Mouse (Mus musculus) intestine, embryonic 15.5 days (tissue): ENCODE results near the gene Foxi3. TPM values are rescaled to one million over a fixed set of nuclear protein-coding genes. Genes with fewer than 3 reads are reported as not detected.

Experiments used
- ATAC-seq: fragments of 200-750 bp; cut with Nextera tagmentation; 2 replicates; pipeline ENCODE4 v1.8.0; 2017; ENCODE audit warnings: moderate TSS enrichment, moderate library complexity
- H3K27ac ChIP-seq: fragments of 300-500 bp; sonication (generic); 2 replicates; pipeline ENCODE4 v1.5.1; 2015; ENCODE audit warnings: mild to moderate bottlenecking, inconsistent platforms
- H3K27me3 ChIP-seq: fragments of 300-500 bp; sonication (generic); replicated peaks from 2 replicates; pipeline ENCODE4 v1.6.1; 2015; ENCODE audit warnings: inconsistent platforms
- H3K36me3 ChIP-seq: fragments of 300-500 bp; sonication (generic); 2 replicates; pipeline ENCODE4 v1.6.1; 2015; ENCODE audit warnings: inconsistent platforms
- H3K4me1 ChIP-seq: fragments of 300-500 bp; sonication (generic); replicated peaks from 2 replicates; pipeline ENCODE4 v1.6.1; 2015; ENCODE audit warnings: inconsistent platforms
- H3K4me2 ChIP-seq: fragments of 300-500 bp; sonication (generic); replicated peaks from 2 replicates; pipeline ENCODE4 v1.6.1; 2015; ENCODE audit warnings: mild to moderate bottlenecking, inconsistent platforms
- H3K4me3 ChIP-seq: fragments of 300-500 bp; sonication (generic); replicated peaks from 2 replicates; pipeline ENCODE4 v1.5.1; 2015; ENCODE audit warnings: inconsistent platforms
- H3K9ac ChIP-seq: fragments of 300-500 bp; sonication (generic); 2 replicates; pipeline ENCODE4 v1.6.1; 2015; ENCODE audit warnings: inconsistent platforms
- H3K9me3 ChIP-seq: fragments of 300-500 bp; sonication (generic); 2 replicates; pipeline ENCODE4 v1.6.1; 2016; ENCODE audit warnings: inconsistent platforms
- WGBS: fragments of 180-500 bp; shearing (Covaris S2); methylation state at CpG from one replicate; pipeline ENCODE4 v1.1.7; 2015; 5-methylcytosine and 5-hydroxymethylcytosine counted together
- polyA plus RNA-seq: library from polyadenylated mRNA; unstranded; fragments of >200 nt; fragmentation: Nextera tagmentation; extraction: Ambion mirVana; gene quantifications from 2 replicates; pipeline ENCODE4 v1.2.1, GENCODE M21; 2015

Gene Foxi3
- polyA plus RNA-seq, 1 experiment from 2014 or later: not detected

DNA sequence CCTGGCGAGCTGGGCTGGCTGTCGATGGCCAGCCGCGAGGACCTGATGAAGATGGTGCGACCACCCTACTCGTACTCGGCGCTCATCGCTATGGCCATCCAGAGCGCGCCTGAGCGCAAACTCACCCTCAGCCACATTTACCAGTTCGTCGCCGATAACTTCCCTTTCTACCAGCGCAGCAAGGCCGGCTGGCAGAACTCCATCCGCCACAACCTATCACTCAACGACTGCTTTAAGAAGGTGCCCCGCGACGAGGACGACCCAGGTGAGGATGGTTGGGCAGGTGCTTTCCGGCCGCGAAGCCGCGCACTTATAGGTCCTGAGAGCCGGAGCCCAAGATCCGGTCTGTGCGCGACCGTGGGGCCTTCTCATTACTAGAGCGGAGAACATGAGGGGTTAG lies 605 bp downstream of the Foxi3 start:
- Histone ChIP-seq H3K27ac (no peak overlapping the region), H3K27me3 (peaks cover 58% of the 10 kb centered on the region), H3K9me3 (no peaks in the 10 kb centered on the region), H3K4me3 (peak overlapping the region; percentile 44), H3K4me1 (peaks cover 13% of the 10 kb centered on the region), H3K9ac (peak overlapping the region; percentile 32; the same call in 1 of the 2 replicates), H3K4me2 (peak overlapping the region; percentile 77), H3K36me3 (no peaks in the 10 kb centered on the region)
- WGBS: under 1% methylated on average over 34 of the region's 34 CpGs
- peak; percentile 24; the same call in 1 of the 2 replicates for ATAC-seq

DNA sequence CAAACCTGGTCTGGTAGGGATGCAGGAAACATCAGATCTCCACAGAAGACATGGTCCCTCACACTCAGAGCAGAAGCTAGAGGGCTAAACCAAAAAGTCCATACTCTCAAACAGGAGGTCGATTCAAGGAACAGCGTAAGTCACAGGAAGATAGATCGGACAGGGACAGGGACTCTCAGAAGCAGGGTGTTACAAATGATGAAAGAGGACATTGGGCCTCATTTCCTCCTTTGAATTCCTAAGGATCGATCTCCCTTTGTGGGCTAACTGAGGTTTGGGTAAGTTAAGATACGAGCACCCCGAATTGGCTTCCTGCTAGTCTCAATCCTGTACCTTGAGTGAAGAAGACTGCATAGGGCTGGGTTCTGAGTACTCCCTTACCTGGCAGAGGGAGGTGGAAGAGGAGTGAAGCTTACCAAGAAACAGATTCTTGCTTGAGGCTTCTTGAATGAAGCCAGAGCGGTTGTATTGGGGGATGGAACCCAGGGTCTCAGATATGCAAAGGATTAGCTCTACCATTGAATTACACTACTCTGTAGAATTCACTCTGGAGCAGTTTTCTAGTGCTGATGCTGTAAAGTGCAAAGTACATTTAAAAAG lies 1.1 kb downstream of the Foxi3 start:
- Histone ChIP-seq H3K4me1 (peaks cover 13% of the 10 kb centered on the region), H3K9ac (no peak overlapping the region), H3K27ac (no peak overlapping the region), H3K9me3 (no peaks in the 10 kb centered on the region), H3K4me3 (peak overlapping the region; percentile 44; the same call in 1 of the 2 replicates), H3K27me3 (peaks cover 58% of the 10 kb centered on the region), H3K4me2 (peak overlapping the region; percentile 77; the same call in 1 of the 2 replicates), H3K36me3 (no peaks in the 10 kb centered on the region)
- ATAC-seq: no peak
- WGBS: 15% methylated on average over 7 of the region's 7 CpGs

DNA sequence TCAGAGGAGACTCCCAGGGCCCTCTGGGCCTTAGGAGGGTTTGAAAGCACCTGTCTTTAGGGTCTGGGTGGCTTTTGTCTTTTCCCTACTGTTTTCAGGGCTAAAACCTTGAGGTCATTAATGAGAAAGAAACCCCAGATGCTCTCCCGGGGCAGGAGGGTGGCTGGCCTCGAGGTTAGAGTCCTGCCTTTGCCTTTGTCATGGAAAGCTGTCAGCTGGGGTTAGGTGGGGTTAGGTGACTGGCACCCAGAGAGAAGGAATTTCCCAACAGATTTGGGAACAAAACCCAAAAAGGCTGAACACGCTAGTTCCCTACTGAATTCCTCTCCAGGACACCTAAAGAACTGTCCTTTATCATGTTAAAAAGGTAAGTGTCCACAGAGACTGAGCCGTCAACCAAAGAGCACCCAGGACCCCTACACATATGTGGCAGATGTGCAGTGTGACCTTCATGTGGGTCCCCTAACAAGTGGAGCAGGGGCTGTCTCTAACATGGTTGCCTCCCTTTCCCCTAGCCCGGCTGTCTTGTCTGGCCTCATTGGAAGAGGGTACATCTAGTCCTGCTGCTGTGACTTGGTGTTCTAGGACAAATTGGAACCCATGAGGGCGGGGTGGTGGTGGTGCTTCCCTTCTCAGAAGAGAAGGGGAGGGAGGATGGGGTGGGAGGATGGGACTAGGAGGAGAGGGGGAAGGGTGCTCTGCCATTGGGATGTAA lies 7.9 kb downstream of the Foxi3 start:
- no peak for ATAC-seq
- WGBS: 41% methylated on average over 6 of the region's 6 CpGs
- no peaks in the 10 kb centered on the region for H3K36me3 ChIP-seq
- peaks cover 23% of the 10 kb centered on the region; the same call in 1 of the 2 replicates for H3K27me3 ChIP-seq
- no peak overlapping the region for H3K4me3 ChIP-seq
- H3K4me1 ChIP-seq: peaks cover 7% of the 10 kb centered on the region; the same call in 1 of the 2 replicates
- H3K9me3 ChIP-seq: no peaks in the 10 kb centered on the region
- no peak overlapping the region for H3K4me2 ChIP-seq
- no peak overlapping the region for H3K9ac ChIP-seq
- no peak overlapping the region for H3K27ac ChIP-seq

DNA sequence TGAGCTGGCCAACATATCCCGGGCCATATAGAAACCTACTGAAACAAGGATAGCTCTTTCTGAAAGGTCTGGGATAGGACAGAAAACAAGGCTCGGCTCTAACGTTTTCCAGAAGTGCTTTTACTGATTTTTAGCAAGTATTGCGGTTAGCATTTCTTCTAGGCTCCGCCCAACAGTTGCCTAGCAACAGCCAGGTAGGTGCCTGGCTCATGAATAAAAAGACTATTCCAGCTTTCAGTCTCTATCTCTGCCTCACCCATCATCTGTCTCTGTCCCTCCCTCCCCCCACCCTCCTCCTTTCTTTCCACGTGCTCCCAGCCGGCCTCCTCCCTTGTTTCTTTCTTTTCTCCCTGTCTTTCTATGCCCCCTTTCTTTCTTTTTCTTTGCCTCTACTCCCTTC lies 9.4 kb downstream of the Foxi3 start:
- H3K27ac ChIP-seq: no peak overlapping the region
- H3K9me3 ChIP-seq: no peaks in the 10 kb centered on the region
- H3K9ac ChIP-seq: no peak overlapping the region
- H3K27me3 ChIP-seq: peaks cover 14% of the 10 kb centered on the region; the same call in 1 of the 2 replicates
- ATAC-seq: no peak
- H3K4me1 ChIP-seq: peaks cover 7% of the 10 kb centered on the region; the same call in 1 of the 2 replicates
- no peaks in the 10 kb centered on the region for H3K36me3 ChIP-seq
- H3K4me2 ChIP-seq: no peak overlapping the region
- H3K4me3 ChIP-seq: no peak overlapping the region
- 22% methylated on average over 7 of the region's 7 CpGs for WGBS

DNA sequence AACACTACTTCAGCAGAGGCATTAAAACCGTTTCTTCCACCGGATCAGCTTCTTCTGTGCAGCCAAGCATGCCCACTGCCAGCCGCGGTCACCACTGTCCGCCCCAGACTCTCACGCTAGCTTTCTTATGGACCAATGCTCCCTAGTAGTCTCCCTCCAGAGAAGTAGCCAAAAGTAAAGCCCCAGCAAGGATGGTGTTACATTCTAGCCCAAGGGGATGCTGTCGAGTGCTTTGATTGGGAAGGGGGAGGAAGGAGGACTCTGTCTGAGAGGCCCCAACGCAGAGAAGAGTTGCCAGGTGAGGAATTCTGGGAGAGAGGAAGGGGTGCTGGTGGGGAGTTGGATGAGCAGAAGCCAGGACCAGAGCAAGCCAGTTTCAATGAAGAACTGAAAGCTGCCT lies 11.1 kb downstream of the Foxi3 start:
- peak; percentile 44; the same call in 1 of the 2 replicates for ATAC-seq
- WGBS: 5% methylated on average over 8 of the region's 8 CpGs
- Histone ChIP-seq H3K36me3 (no peaks in the 10 kb centered on the region), H3K27me3 (0 out of 2 replicates have a peak, but pooled peaks cover 11% of the 10 kb centered on the region), H3K4me2 (peak overlapping the region; percentile 40), H3K27ac (no peak overlapping the region), H3K4me3 (no peak overlapping the region), H3K9ac (no peak overlapping the region), H3K9me3 (no peaks in the 10 kb centered on the region), H3K4me1 (peaks cover 7% of the 10 kb centered on the region; the same call in 1 of the 2 replicates)

DNA sequence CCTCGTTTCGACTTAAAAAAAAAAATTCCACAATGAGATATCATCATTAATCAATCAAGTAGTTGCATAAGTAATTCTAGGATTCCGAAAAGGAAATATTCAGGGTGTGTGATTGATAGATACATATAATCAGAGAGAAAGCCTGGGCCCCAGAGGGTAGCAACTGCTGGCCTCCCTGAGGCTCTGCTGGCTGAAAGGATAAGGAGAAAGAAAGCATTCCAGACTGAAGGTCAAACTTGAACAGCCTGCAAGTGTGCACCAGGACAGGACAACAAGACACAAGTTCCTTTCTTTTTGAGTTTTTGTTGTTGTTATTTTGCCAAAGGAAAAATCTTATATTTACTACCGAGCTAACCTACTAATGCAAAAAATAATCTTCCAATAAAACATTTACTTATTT lies 12.0 kb downstream of the Foxi3 start:
- 51% methylated on average over 4 of the region's 4 CpGs for WGBS

DNA sequence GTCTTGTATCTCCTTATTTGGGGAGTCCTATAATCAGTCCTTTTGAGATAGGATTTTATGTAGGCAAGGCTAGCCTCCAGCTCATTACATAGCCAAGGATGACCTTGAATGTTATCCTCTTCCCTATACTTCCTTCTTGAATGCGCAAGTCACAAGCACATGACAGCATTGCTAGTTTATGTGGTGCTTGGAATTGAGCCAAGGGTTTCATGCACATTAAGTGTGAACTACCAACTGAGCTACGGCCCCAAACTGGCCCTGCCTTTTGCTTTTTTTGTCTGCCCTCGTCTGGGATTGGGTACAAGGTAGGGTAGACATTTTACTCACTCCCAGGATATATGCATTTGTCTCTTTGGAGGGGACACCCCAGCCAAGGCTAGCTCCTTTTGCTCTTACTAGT lies 16.7 kb downstream of the Foxi3 start:
- WGBS: 54% methylated on average over 3 of the region's 3 CpGs

More for the DNA sequence above, 12.0 kb downstream of the Foxi3 start:
- no peaks in the 10 kb centered on the region for H3K36me3 ChIP-seq
- no peak overlapping the region for H3K4me2 ChIP-seq
- no peaks in the 10 kb centered on the region for H3K9me3 ChIP-seq
- H3K27ac ChIP-seq: no peak overlapping the region
- no peak overlapping the region for H3K9ac ChIP-seq
- peak; percentile 75; the same call in 1 of the 2 replicates for ATAC-seq
- peaks cover 7% of the 10 kb centered on the region; the same call in 1 of the 2 replicates for H3K4me1 ChIP-seq
- H3K27me3 ChIP-seq: 0 out of 2 replicates have a peak, but pooled peaks cover 8% of the 10 kb centered on the region
- H3K4me3 ChIP-seq: no peak overlapping the region

DNA sequence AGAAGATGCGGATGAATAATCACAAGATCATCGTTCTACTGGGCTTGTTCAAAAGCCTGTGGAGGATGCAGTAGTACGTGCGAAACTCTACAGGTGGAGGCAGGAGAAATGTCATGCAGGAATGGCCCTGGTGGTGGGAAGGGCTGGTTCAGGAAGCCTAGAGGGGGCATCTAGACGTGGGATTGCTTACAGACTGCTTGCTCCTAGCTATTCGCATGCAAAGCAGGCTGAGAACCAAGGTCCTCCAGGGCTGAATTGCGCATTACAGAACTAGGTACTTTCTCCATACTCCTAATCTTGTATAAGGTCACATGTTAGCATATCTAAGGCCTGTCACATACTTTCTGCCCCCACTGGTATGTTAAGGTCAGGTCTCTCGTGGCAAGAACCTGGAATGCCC lies 24.7 kb downstream of the Foxi3 start:
- Histone ChIP-seq H3K4me2 (no peak overlapping the region), H3K36me3 (no peaks in the 10 kb centered on the region), H3K4me1 (no peaks in the 10 kb centered on the region), H3K27ac (no peak overlapping the region), H3K9me3 (no peaks in the 10 kb centered on the region), H3K9ac (no peak overlapping the region), H3K4me3 (no peak overlapping the region), H3K27me3 (no peaks in the 10 kb centered on the region)
- WGBS: 78% methylated on average over 8 of the region's 8 CpGs
- no peak for ATAC-seq

More for the DNA sequence above, 16.7 kb downstream of the Foxi3 start:
- Histone ChIP-seq H3K9ac (no peak overlapping the region), H3K36me3 (no peaks in the 10 kb centered on the region), H3K4me2 (no peak overlapping the region), H3K4me1 (0 out of 2 replicates have a peak, but pooled peaks cover under 1% of the 10 kb centered on the region), H3K4me3 (no peak overlapping the region), H3K27ac (no peak overlapping the region), H3K27me3 (no peaks in the 10 kb centered on the region), H3K9me3 (no peaks in the 10 kb centered on the region)
- ATAC-seq: no peak

DNA sequence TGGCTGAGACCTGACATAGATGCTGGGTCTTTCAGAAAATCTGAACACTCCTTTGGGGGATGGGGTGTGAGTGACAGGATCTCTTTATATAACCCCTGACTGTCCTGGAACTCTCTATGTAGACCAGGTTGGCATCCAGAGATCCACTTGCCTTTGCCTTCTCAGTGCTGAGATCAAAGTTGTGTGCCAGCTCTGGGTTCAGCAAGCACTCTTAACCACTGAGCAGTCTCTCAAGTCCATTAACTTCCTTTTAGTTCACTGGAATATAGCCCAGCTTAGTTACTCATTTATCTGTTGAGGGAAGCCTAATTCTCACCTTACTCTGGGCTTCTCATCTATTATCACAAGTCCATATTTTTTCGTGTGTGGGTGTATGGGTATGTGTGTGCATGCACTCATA lies 26.1 kb downstream of the Foxi3 start:
- ATAC-seq: no peak
- Histone ChIP-seq H3K36me3 (no peaks in the 10 kb centered on the region), H3K4me2 (no peak overlapping the region), H3K9ac (no peak overlapping the region), H3K9me3 (no peaks in the 10 kb centered on the region), H3K27ac (no peak overlapping the region), H3K4me1 (no peaks in the 10 kb centered on the region), H3K27me3 (no peaks in the 10 kb centered on the region), H3K4me3 (no peak overlapping the region)
- 71% methylated on average over 1 of the region's 1 CpGs for WGBS

DNA sequence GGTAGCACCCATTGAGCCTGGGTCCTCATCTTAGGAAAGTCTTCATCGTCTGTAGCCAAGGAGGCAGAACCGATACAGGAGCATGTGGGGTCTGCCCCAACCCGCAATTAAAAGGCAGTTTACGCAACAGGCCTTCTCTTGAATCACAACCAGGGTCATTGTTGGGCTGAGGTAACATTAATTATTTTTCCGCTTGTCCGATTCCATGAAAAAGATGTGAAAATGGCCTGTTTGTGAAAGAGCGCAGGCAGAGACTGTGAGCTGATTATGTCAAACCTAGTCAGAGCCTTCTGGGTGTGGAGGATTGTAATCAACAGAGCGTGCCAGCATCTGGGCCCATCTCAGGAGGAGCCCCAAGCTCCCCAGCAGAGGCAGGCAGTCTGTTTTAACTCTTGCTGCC lies 30.4 kb downstream of the Foxi3 start:
- no peak overlapping the region for H3K4me2 ChIP-seq
- H3K36me3 ChIP-seq: no peaks in the 10 kb centered on the region
- H3K9me3 ChIP-seq: no peaks in the 10 kb centered on the region
- ATAC-seq: no peak
- WGBS: 78% methylated on average over 8 of the region's 8 CpGs
- H3K4me3 ChIP-seq: no peak overlapping the region
- no peaks in the 10 kb centered on the region for H3K4me1 ChIP-seq
- no peak overlapping the region for H3K9ac ChIP-seq
- H3K27ac ChIP-seq: no peak overlapping the region
- H3K27me3 ChIP-seq: no peaks in the 10 kb centered on the region

DNA sequence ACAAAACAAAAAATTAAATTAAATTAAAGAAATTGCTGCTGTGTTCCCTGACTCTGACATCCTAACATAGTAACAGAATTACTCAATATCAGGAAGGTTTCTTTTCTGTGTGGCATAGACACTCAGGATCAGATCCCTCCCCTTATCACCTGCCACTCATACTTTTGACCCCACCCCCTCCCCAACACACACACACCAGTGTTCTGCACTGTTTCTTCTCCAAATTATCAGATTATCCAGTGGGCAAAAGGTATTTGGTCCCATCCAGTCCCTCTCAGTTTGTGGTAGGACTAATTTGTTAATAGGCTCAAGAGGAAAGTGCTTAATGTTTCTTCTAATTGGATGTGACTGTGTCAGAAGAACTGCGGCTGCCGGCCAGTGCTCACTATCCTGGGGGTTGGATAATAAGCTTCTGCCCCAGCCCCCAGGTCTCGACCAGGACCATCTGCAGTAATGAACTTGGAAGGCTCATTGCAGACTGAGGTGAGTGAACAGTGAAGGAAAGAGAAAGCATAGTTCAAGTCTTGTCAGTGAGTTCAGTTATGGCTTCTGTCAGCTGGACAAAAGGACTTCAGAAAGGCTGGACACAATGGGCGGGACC lies 39.9 kb downstream of the Foxi3 start:
- H3K9ac ChIP-seq: no peak overlapping the region
- H3K36me3 ChIP-seq: no peaks in the 10 kb centered on the region
- 85% methylated on average over 4 of the region's 4 CpGs for WGBS
- ATAC-seq: no peak
- H3K27ac ChIP-seq: no peak overlapping the region
- no peaks in the 10 kb centered on the region for H3K27me3 ChIP-seq
- no peaks in the 10 kb centered on the region for H3K4me1 ChIP-seq
- H3K4me2 ChIP-seq: no peak overlapping the region
- no peaks in the 10 kb centered on the region for H3K9me3 ChIP-seq
- no peak overlapping the region for H3K4me3 ChIP-seq

DNA sequence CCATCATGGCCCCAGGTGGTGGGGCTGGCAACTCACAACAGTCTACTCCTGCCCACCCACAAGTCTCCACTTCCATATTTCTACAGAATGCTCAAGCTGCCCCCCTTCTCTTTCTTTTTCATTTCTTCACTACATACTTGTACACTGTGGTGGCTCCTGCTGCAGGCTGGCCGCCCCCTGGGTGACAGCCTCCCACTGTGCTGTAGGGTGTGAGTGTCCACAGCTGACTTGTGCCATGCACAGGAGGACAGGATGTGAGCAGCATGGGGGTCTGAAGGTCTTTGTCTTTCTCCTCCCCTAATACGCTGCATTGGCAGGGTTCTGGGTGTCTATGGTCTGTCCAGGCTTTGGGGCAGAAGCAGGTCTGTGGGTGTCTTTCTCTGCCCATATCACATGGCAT lies 46.3 kb downstream of the Foxi3 start:
- H3K36me3 ChIP-seq: no peaks in the 10 kb centered on the region
- H3K27me3 ChIP-seq: no peaks in the 10 kb centered on the region
- H3K27ac ChIP-seq: no peak overlapping the region
- H3K4me3 ChIP-seq: no peak overlapping the region
- no peak for ATAC-seq
- H3K4me2 ChIP-seq: no peak overlapping the region
- H3K9ac ChIP-seq: no peak overlapping the region
- WGBS: 98% methylated on average over 2 of the region's 2 CpGs
- H3K9me3 ChIP-seq: no peaks in the 10 kb centered on the region
- no peaks in the 10 kb centered on the region for H3K4me1 ChIP-seq
